Mouse (Mus musculus) spleen, postnatal 36 days (tissue): ENCODE results near the gene Vpreb3.
"Not testable (repeated sequence)": the region's sequence is repeated elsewhere in the genome, so short reads cannot be mapped to it uniquely, and the experiment has no call there.

ENCODE experiments used
- DNase-seq, 2 experiments: peaks; one replicate each; pipeline ENCODE4 v3.0.0; 2022; ENCODE audit warnings: low spot score in 2 of 2, mixed read lengths in 1 of 2

Vpreb3 gene

GRCm38 (mm10) chr10:75973846-75974245 lies 31.0 kb downstream of the Vpreb3 start:
- no peak for DNase-seq

GRCm38 (mm10) chr10:75975216-75975615 lies 32.4 kb downstream of the Vpreb3 start:
- DNase-seq: peak in 1 of 2 experiments; percentile 29

GRCm38 (mm10) chr10:75978119-75978834 lies 35.4 kb downstream of the Vpreb3 start:
- peak; percentile 28 to 32 for DNase-seq

GRCm38 (mm10) chr10:75978835-75979157 lies 35.9 kb downstream of the Vpreb3 start:
- DNase-seq: no peak

- DNase-seq: no peak
These were observed 36.6 kb downstream of the Vpreb3 start for GRCm38 (mm10) chr10:75979432-75979831.

- no peak for DNase-seq
These were observed 47.7 kb downstream of the Vpreb3 start for GRCm38 (mm10) chr10:75990430-75991042.

- DNase-seq: no peak
These were observed 50.9 kb downstream of the Vpreb3 start for GRCm38 (mm10) chr10:75993616-75994240.

GRCm38 (mm10) chr10:75994531-75995210 lies 51.8 kb downstream of the Vpreb3 start:
- DNase-seq: not testable (repeated sequence)

- DNase-seq: no peak
These were observed 52.6 kb downstream of the Vpreb3 start for GRCm38 (mm10) chr10:75995463-75995862.

GRCm38 (mm10) chr10:75996315-75996714 lies 53.5 kb downstream of the Vpreb3 start:
- no peak for DNase-seq
